Mouse (Mus musculus) liver, postnatal 0 days (tissue): ENCODE measurements at regions not wholly inside any gene's neighbourhood (a gene's known extent, or its start where the extent isn't known, plus 50 kb on each side); places are given as distances from the start of the nearest gene placed in this dataset.

Experiments used
- CTCF ChIP-seq: sonication (generic); IDR thresholded peaks from 2 replicates; pipeline ENCODE4 v1.5.1; 2016; ENCODE audit warnings: antibody characterized with exemption, low read depth
- EP300 ChIP-seq: IDR thresholded peaks from 2 replicates; pipeline ENCODE4 v1.6.1; 2016; ENCODE audit warnings: antibody characterized with exemption, low read depth, mild to moderate bottlenecking

DNA sequence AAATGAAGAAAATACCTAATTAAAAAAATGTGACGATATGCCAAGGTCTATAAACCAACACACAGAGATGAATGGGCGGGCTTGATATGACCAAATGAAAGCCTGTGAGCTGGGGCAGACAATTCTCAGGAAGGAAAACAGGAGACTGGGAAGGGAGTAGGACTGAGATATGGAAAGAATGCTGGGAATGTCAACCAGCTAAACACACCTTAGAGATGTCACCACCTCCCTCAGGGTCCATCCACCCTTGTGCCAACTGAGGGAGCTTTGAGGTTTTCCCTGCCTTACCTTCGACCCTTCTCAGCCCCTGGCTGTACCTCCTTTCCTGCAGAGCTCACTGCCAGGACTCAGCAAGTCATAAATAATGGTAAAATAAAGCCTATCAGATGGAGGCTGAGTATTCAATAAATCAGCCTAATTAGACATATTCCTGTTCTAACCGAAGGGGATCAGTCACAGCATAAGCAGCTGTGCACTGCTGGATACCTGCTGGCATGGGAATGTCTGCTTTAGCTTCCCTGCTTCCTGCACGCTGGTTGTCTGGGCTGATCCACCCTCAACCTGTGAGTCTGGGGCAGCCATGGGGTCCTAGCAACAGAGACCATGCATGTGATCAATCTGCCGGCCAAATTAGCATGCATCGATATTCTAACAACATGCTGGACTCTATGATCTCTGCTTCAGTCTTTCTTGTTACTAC lies 137.4 kb downstream of the Nuak1 start:
- no peak for TF ChIP-seq EP300
- no peak for TF ChIP-seq CTCF
